Mouse (Mus musculus) heart, postnatal 36 days (tissue): ENCODE measurements around the gene Rag2. TPM values are rescaled to one million over a fixed set of nuclear protein-coding genes. Genes with fewer than 3 reads are reported as not detected.

Source experiments
- DNase-seq, 2 experiments: peaks; one replicate each; pipeline ENCODE4 v3.0.0; 2021 to 2022
- intact Hi-C: fragments of 180-260 bp; cut with DNase I; formaldehyde crosslinking; loops from one replicate; pipeline ENCODE4 v1.15.1; 2025
- total RNA-seq, 2 experiments: library from RNA; stranded (reverse); gene quantifications; 2 replicates each; pipeline ENCODE4 v1.2.3; 2021

The Rag2 gene
- total RNA-seq, 2 experiments from 2014 or later, result not detected

DNA sequence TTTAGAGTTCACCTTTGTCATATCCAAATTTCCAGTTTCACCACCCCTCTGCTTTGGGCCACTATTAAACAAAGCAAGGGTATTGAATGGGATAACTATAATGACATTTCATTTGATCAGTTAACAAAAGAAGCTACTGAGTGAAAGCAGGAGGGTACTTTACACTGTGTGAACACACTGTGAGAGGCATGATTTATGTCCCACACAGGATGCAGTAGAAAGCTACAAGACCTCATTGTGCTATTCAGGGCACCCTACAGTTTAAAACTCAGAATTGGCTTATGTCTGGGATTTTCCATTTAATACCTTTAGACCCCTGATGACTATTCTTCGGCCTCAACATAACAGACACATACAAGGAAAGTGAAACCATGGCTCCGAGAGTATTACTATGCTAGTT lies 1.5 kb upstream of the Rag2 start:
- intact Hi-C loops, result no loop called here
- DNase-seq, result no peak

DNA sequence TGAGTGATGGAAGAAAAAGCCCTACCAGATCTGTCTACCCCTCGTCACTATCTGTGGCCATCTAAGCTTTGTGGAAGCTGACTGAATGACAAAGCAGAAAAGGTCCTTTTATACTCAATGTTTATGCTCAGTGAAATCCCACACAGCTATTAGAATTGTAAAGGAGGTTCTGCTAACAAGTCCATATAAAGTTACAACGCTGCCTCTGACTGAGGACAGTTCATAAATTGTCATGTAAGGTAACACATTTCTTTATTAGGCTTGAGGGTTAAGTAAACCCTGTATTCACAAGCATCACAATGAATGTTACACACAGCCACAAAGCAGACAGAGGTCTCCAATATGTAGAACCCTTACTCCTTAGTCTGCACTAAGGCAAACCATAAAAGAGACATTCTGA lies 507 bp upstream of the Rag2 start:
- intact Hi-C loops, result no loop called here
- no peak for DNase-seq

DNA sequence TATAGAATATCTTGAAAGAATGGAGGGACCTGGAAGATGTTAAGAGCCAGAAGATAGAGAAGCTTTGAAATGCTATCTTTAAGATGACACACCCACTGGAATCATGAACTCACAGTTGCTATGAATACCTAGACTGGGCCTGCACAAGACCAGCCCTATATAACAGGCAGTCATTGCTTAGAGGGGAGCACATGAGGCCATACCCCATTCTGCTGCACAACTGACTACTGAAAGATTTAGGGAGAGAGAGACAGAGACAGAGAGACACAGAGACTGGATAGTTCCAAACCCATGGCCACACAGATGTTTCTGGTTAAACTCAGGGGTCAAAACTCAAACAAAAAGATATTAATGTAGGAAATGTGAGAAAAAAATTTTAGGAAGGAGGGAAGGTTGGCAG lies 2.7 kb downstream of the Rag2 start:
- intact Hi-C loops, result no loop called here
- no peak for DNase-seq

DNA sequence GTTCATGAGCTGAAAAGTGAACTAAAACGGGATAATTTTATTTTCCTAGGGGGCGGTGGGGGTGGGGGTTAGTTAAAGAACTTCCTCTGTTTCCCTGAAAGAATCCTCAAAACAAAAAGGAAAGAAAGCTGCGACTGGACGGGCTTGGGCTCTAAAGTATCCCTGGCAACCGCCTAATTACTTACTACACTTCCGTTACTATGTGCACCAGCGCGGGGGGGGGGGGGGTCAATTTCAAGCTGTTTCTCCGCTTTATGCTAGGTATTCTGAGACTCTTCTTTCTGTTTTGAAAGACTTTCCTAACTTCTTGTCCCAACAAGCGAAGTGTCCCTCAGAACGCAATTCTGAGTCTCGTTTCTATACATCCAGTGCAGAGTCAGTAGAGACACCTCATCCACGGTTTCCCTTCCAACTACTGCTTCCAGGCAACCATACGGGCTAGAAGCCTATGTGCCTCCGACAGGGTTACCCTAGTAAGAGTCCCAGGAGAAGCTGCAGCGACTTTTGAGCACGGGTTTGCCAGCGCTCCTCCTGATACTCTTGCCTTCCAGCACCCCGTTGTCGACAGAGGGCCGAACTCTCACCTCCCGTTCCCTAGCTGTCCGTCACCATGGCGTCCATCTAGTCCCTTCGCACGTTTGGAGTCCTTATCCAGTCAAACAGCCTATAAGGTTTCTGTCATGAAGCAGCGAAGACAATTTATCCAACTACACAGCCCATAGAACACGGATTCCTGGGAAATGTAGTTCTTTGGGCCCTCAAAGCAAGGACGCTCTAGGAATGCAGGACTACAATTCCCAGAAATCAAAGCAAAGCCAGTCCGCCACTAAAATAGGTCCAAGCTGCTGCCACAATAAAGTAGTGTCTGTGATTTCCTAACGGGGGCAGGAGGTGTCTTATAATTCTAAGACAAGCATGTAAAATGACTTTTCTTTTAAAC lies 4.0 kb downstream of the Rag2 start:
- intact Hi-C loops, result no loop called here
- peak; percentile 68 to 86 for DNase-seq

DNA sequence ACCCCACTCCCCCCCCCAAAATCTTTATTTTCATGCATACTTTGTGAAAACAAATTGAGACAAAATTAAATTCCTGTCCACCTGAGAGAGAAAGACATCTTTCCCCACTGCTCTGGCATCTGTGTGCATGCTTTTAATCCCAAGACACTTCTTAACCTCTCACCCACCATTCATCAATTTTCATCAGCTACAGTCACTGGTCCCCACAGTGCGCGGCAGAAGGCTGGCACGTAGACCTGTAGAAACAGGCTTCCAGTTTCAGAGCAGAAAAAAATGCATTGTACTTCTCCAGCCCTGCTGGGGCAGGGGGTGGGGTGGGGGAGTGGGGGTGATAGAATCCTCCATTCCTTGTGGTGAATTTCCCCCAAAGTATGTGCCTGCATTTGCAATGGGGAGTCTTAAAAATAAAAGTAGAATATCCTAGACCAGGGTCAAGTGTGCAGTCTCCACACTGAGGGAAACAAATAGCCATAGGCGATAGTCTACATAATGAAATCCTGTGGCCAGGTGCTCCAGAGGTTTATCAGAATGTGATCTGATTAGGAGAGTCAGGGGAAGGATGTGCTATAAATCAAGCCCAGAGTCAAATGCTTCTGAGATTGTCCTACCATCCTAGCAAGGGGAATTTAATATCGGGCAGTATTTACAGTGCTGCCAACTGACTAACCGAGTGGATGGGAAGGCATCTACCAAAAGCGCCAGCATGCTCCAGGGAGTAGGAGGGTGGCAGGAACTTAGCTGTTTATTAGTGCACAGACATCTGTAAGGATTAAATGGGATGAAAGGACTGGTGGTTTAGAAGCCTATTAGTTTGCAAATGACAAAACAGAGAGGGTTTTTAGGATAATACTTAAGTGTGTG lies 14.7 kb downstream of the Rag2 start:
- DNase-seq, result no peak
- intact Hi-C loops, result no loop called here

GRCm38 (mm10) chr2:101639840-101640350 lies 15.4 kb downstream of the Rag2 start:
- no peak for DNase-seq
- intact Hi-C loops, result no loop called here

- intact Hi-C loops, result no loop called here
- no peak for DNase-seq
Measured at GRCm38 (mm10) chr2:101645841-101646240, 21.3 kb downstream of the Rag2 start.

DNA sequence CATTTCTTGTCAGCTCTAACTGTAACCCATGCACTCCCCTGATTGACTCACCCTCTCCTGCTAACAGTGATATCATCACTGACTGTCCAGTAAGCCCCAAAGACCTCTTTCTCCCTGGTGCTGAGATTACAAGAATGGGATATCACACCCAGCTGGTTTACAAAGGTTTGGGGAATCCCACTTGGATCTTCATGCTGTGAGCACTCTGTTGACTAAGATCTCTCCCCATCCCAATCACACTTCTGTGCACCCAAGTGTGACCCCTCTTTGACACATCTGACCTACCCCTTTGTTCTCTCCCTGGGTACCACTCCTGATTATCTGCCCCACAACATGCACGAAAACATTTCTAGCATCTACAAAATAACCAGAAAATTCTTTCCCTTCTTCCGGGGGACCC lies 23.8 kb downstream of the Rag2 start:
- DNase-seq, result no peak
- intact Hi-C loops, result no loop called here

- no peak for DNase-seq
Measured at GRCm38 (mm10) chr2:101649114-101649671, 24.7 kb downstream of the Rag2 start, which contains the start of the genes Rag1 and B230118H07Rik. Gene Rag1 (minus strand): TSS chr2:101649501. Gene B230118H07Rik (minus strand): TSS chr2:101649532.

GRCm38 (mm10) chr2:101650446-101650845 lies 25.9 kb downstream of the Rag2 start:
- intact Hi-C loops, result loop anchor here (5.0 kb wide), 1 partner anchor 53 kb away; no protein-coding TSS in a partner anchor
- DNase-seq, result no peak

More at GRCm38 (mm10) chr2:101649114-101649671, 24.7 kb downstream of the Rag2 start, which contains the start of the genes Rag1 and B230118H07Rik:
- intact Hi-C loops, result no loop called here

DNA sequence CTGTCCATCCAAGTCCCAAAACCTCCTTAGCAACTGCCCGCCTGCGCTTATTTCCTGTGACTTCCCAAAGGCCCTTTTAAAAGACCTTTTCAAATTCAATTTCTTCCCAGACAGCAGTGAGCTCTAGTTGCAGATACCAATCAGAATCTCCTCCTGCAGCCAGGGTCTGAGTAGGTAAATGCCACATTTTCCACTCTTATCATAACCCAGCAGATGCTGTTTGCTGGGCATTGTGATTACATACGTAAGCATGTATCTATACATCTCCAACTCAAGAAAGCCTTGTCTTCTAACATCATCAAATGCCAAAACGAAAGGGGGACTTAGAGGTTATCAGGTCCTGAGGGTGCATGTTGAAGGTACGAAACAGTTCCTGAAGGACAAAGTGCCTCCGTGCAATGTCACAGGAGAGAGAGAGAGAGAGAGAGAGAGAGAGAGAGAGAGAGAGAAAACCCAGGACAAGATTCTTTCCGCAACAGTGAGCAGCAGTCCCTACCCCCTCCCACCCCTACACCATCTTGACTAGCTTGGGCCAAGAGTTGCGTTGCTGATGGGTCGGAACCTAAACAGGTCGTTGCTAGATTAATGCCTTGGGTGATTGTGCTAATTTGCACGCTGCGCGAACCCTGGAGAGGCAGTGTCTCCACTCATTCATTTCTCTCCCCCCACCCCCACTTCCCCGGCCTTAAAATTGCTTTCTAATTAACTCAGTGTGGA lies 27.8 kb downstream of the Rag2 start:
- intact Hi-C loops, result loop anchor here (5.0 kb wide), 1 partner anchor 55 kb away; no protein-coding TSS in a partner anchor
- no peak for DNase-seq

- DNase-seq, result peak; percentile 67 to 85
- intact Hi-C loops, result loop anchor here (1.0 to 5.0 kb wide), 3 partner anchors 56 to 181 kb away; no protein-coding TSS in a partner anchor
Measured at GRCm38 (mm10) chr2:101652921-101653597, 28.5 kb downstream of the Rag2 start.

- intact Hi-C loops, result no loop called here
- DNase-seq, result no peak
Measured at GRCm38 (mm10) chr2:101660536-101660935, 36.0 kb downstream of the Rag2 start.

DNA sequence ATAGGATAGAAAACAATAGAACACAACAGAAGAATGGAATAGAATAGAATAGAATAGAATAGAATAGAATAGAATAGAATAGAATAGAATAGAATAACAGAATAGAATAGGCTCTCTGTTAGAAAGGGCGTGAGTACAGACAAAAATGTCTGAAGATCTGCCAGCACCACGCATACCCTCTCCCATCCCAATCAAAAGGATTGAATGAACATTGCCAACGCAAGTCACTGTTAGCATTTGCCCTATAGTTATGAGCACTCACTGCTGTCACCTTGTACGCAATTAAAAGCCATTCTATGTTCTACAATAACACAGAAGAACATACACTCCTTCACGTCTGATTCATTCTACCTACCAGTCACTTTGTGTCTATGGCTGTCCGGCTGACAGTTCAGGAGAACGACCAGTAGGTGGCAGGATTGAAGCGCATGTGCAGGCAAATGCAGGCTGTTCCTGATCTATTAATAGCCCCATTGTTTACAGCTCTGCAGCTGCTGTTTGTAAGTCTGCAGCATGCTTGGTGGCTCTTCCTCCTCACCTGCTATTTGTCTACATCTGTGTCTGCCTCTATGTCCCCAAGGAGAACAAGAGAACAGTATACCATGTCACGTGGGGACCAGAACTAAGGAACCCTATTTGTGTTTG lies 40.7 kb downstream of the Rag2 start:
- intact Hi-C loops, result no loop called here
- DNase-seq, result peak; percentile 73 to 75

DNA sequence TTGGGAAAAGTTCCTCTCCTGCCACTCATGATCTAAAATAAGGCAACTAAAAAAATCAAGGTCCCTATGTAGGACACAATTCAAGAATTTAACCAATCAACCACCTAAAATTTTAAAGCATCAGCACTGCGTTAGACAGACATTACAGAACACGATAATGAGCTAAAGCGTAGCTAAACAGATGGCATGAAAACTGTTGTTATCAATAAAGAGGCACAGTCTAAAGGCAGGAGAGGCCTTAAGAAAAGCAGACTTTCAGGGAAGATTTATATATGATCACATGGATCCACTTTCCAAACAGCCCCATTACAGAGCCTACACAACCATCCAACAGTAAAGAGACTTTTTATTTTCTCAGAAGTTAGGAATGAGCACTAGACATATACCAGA lies 41.2 kb downstream of the Rag2 start:
- no peak for DNase-seq
- intact Hi-C loops, result no loop called here

DNA sequence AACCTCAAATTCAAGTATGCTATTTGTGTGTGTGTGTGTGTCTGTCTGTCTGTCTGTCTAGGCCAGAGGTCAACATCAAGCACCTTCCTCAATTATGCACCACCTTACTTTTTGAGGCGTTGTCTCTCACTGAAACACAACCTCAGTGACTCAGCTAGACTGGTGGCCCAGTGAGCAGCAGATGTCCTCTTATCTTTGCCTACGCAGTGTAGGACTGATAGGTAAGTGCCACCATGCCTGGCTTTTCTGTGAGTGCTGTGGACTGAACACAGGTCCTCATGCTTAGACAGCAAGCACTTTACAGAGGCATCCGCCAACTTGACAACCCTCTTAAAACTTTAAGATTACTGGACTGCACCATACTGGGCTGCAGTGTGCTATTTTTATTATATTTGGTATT lies 44.2 kb downstream of the Rag2 start:
- DNase-seq, result no peak
- intact Hi-C loops, result no loop called here

DNA sequence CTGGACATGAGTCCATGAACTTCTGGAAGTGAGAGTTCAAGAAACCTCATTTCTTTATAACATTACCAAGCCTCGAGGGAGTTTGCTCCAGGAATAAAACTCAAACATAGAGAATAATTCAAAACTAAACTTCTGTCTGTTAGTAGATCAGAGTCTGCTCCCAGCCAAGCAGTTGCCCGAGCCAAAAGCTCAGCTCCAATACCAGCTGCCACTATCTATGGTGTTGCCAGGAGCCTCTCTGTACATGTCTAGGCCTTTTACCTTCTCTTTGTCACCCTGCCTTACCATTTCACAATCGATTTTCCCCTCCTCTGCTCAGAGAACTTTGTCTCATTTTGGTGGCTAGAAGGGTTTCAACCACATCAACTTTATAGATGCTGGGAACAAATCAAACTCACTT lies 49.0 kb downstream of the Rag2 start:
- DNase-seq, result no peak
- intact Hi-C loops, result no loop called here

DNA sequence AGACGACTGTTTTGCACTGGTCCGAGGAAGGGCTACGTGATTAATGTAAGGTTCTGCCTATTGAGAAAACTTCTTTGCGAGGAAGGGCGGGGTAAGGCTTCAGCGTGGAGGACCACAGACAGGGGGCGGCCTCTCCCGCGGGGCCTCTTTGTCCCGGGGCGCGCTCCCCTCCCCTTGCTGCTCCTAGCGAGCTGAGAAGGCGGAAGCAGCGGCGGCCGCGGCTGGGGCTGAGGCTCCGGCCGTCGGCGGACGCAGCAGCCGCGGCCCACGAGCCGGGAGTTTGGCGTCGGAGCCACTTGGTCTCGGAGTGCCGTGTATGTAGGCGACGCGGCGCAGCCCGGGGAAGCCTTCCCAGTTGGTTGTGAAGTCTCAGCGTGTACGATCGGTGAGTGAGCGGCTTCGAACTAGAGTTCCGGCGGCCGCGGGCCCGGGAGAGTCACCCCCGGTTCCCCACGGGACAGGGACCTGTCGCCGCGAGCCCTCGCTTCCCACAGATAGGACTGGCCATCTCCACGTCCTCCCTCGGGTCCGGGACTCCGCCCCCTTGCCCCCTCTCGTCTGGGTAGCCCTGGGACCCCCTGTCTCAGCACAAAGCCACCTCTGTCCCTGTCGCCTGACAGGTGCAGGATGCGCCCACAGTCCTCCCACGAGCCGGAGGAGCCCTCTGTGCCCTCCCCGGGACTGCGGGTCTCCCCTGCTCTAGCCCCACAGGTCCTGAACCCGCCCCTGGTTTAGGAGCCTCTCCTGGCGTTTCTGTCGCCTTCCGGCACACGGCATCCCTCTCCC lies 53.9 kb downstream of the Rag2 start, which contains the start of gene Traf6:
Traf6 (plus strand) TSS at position 194 of the 786 bp plus-strand sequence.
- DNase-seq, result peak; percentile 88 to 90
- intact Hi-C loops, result no loop called here
